Mouse (Mus musculus) kidney, postnatal 36 days (tissue): ENCODE results near the gene Entpd7.

Source experiments
- DNase-seq, 2 experiments: peaks; one replicate each; pipeline ENCODE4 v3.0.0; 2021 to 2022; ENCODE audit warnings: mixed read lengths in 2 of 2

Gene Entpd7

GRCm38 (mm10) chr19:43674730-43675524, 14.5 kb upstream of the Entpd7 start, which contains the start of gene Slc25a28:
TSS of gene Slc25a28 (minus strand) at chr19:43674881.
- peak; percentile 98 to 100 for DNase-seq

GRCm38 (mm10) chr19:43675525-43676400, 13.7 kb upstream of the Entpd7 start:
- DNase-seq: peak in 1 of 2 experiments; percentile 56

- DNase-seq: no peak
Observed at GRCm38 (mm10) chr19:43678467-43679003, 10.9 kb upstream of the Entpd7 start.

- DNase-seq: no peak
Observed at GRCm38 (mm10) chr19:43679474-43679981, 9.9 kb upstream of the Entpd7 start.

GRCm38 (mm10) chr19:43681541-43681940, 7.9 kb upstream of the Entpd7 start:
- DNase-seq: no peak

- peak; percentile 31 to 77 for DNase-seq
Observed at GRCm38 (mm10) chr19:43692815-43693214, 3.3 kb downstream of the Entpd7 start.

GRCm38 (mm10) chr19:43695514-43695964, 6.1 kb downstream of the Entpd7 start:
- DNase-seq: no peak

- DNase-seq: peak; percentile 31 to 42
Observed at GRCm38 (mm10) chr19:43697666-43698370, 8.3 kb downstream of the Entpd7 start.

GRCm38 (mm10) chr19:43699021-43699762, 9.7 kb downstream of the Entpd7 start:
- no peak for DNase-seq

- DNase-seq: no peak
Observed at GRCm38 (mm10) chr19:43699763-43700155, 10.3 kb downstream of the Entpd7 start.

- peak; percentile 67 to 76 for DNase-seq
Observed at GRCm38 (mm10) chr19:43704211-43704610, 14.7 kb downstream of the Entpd7 start.

- peak in 1 of 2 experiments; percentile 37 for DNase-seq
Observed at GRCm38 (mm10) chr19:43704787-43705497, 15.5 kb downstream of the Entpd7 start.

- no peak for DNase-seq
Observed at GRCm38 (mm10) chr19:43708206-43708605, 18.7 kb downstream of the Entpd7 start.

- DNase-seq: peak; percentile 35 to 53
Observed at GRCm38 (mm10) chr19:43709317-43709716, 19.8 kb downstream of the Entpd7 start.

GRCm38 (mm10) chr19:43711159-43711916, 21.9 kb downstream of the Entpd7 start:
- DNase-seq: peak; percentile 29 to 30

GRCm38 (mm10) chr19:43711971-43712370, 22.5 kb downstream of the Entpd7 start:
- DNase-seq: peak; percentile 31 to 40

GRCm38 (mm10) chr19:43720061-43720460, 30.6 kb downstream of the Entpd7 start:
- DNase-seq: no peak

GRCm38 (mm10) chr19:43722891-43723290, 33.4 kb downstream of the Entpd7 start:
- no peak for DNase-seq

GRCm38 (mm10) chr19:43723501-43723900, 34.0 kb downstream of the Entpd7 start:
- no peak for DNase-seq

GRCm38 (mm10) chr19:43724194-43724593, 34.7 kb downstream of the Entpd7 start:
- DNase-seq: no peak
